Mouse (Mus musculus): Measurements from ENCODE around the gene Ano4. TPM values are rescaled to one million over a fixed set of nuclear protein-coding genes. Genes with fewer than 3 reads are reported as not detected.
A peak's percentile ranks its signal among the peaks of the same experiment; 100 is the strongest.

Gene Ano4
- polyA plus RNA-seq, 1 experiment from 2014 or later, result 0.96 TPM

- H3K9me3 ChIP-seq (ENCODE audit: control insufficient read depth, low read length), result no peaks in the 10 kb centered on the region
- H3K27me3 ChIP-seq (ENCODE audit: control insufficient read depth, insufficient read depth, low read length), result no peaks in the 10 kb centered on the region
- DNase-seq (ENCODE audit: low spot score) (no peak), ATAC-seq (ENCODE audit: insufficient number of reproducible peaks, low FRiP score, low TSS enrichment, low read depth) (no peak)
- H3K4me2 ChIP-seq (ENCODE audit: low read depth, severe bottlenecking), result no peak overlapping the region
- H3K27ac ChIP-seq (replicated peaks; ENCODE audit: low read depth, low read length), result no peak overlapping the region
- 66% methylated on average over 6 of the region's 6 CpGs for WGBS
- H3K4me1 ChIP-seq (ENCODE audit: control insufficient read depth, insufficient read depth, low read length), result no peaks in the 10 kb centered on the region
- H3K36me3 ChIP-seq (ENCODE audit: control insufficient read depth, insufficient read depth, low read length), result no peaks in the 10 kb centered on the region
- H3K9ac ChIP-seq (ENCODE audit: low read length), result no peak overlapping the region
- H3K4me3 ChIP-seq (ENCODE audit: low read depth, low read length), result no peak overlapping the region
Observed at GRCm38 (mm10) chr10:88986925-88987324, 357.6 kb downstream of the Ano4 start.

GRCm38 (mm10) chr10:88983444-88983843 lies 361.1 kb downstream of the Ano4 start:
- no peak for ATAC-seq (ENCODE audit: insufficient number of reproducible peaks, low FRiP score, low TSS enrichment, low read depth)
- Histone ChIP-seq H3K27me3 (ENCODE audit: control insufficient read depth, insufficient read depth, low read length) (no peaks in the 10 kb centered on the region), H3K9ac (ENCODE audit: low read length) (no peak overlapping the region), H3K4me2 (ENCODE audit: low read depth, severe bottlenecking) (no peak overlapping the region), H3K4me1 (ENCODE audit: control insufficient read depth, insufficient read depth, low read length) (no peaks in the 10 kb centered on the region), H3K36me3 (ENCODE audit: control insufficient read depth, insufficient read depth, low read length) (no peaks in the 10 kb centered on the region), H3K27ac (replicated peaks; ENCODE audit: low read depth, low read length) (no peak overlapping the region), H3K9me3 (ENCODE audit: control insufficient read depth, low read length) (no peaks in the 10 kb centered on the region), H3K4me3 (ENCODE audit: low read depth, low read length) (no peak overlapping the region)
- DNase-seq (ENCODE audit: low spot score), result peak; percentile 42
- 30% methylated on average over 8 of the region's 8 CpGs for WGBS

GRCm38 (mm10) chr10:88979451-88979850 lies 365.1 kb downstream of the Ano4 start:
- Histone ChIP-seq H3K9ac (ENCODE audit: low read length) (no peak overlapping the region), H3K36me3 (ENCODE audit: control insufficient read depth, insufficient read depth, low read length) (no peaks in the 10 kb centered on the region), H3K4me3 (ENCODE audit: low read depth, low read length) (no peak overlapping the region), H3K27me3 (ENCODE audit: control insufficient read depth, insufficient read depth, low read length) (no peaks in the 10 kb centered on the region), H3K27ac (replicated peaks; ENCODE audit: low read depth, low read length) (no peak overlapping the region), H3K9me3 (ENCODE audit: control insufficient read depth, low read length) (no peaks in the 10 kb centered on the region), H3K4me1 (ENCODE audit: control insufficient read depth, insufficient read depth, low read length) (no peaks in the 10 kb centered on the region), H3K4me2 (ENCODE audit: low read depth, severe bottlenecking) (no peak overlapping the region)
- 87% methylated on average over 4 of the region's 4 CpGs for WGBS
- DNase-seq (ENCODE audit: low spot score), result no peak
- no peak for ATAC-seq (ENCODE audit: insufficient number of reproducible peaks, low FRiP score, low TSS enrichment, low read depth)

- DNase-seq (ENCODE audit: low spot score), result no peak
- Histone ChIP-seq H3K36me3 (ENCODE audit: control insufficient read depth, insufficient read depth, low read length) (no peaks in the 10 kb centered on the region), H3K4me3 (ENCODE audit: low read depth, low read length) (no peak overlapping the region), H3K4me2 (ENCODE audit: low read depth, severe bottlenecking) (no peak overlapping the region), H3K27ac (replicated peaks; ENCODE audit: low read depth, low read length) (no peak overlapping the region), H3K9ac (ENCODE audit: low read length) (no peak overlapping the region), H3K27me3 (ENCODE audit: control insufficient read depth, insufficient read depth, low read length) (no peaks in the 10 kb centered on the region), H3K9me3 (ENCODE audit: control insufficient read depth, low read length) (no peaks in the 10 kb centered on the region), H3K4me1 (ENCODE audit: control insufficient read depth, insufficient read depth, low read length) (no peaks in the 10 kb centered on the region)
- ATAC-seq (ENCODE audit: insufficient number of reproducible peaks, low FRiP score, low TSS enrichment, low read depth), result no peak
- WGBS, result 86% methylated on average over 6 of the region's 6 CpGs
Observed at GRCm38 (mm10) chr10:88978932-88979331, 365.6 kb downstream of the Ano4 start.

GRCm38 (mm10) chr10:88970951-88971725 lies 373.4 kb downstream of the Ano4 start:
- Histone ChIP-seq H3K36me3 (ENCODE audit: control insufficient read depth, insufficient read depth, low read length) (no peaks in the 10 kb centered on the region), H3K4me2 (ENCODE audit: low read depth, severe bottlenecking) (no peak overlapping the region; the same call in 1 of the 2 replicates), H3K9ac (ENCODE audit: low read length) (no peak overlapping the region), H3K4me3 (ENCODE audit: low read depth, low read length) (no peak overlapping the region), H3K27ac (replicated peaks; ENCODE audit: low read depth, low read length) (no peak overlapping the region), H3K9me3 (ENCODE audit: control insufficient read depth, low read length) (no peaks in the 10 kb centered on the region), H3K4me1 (ENCODE audit: control insufficient read depth, insufficient read depth, low read length) (no peaks in the 10 kb centered on the region), H3K27me3 (ENCODE audit: control insufficient read depth, insufficient read depth, low read length) (no peaks in the 10 kb centered on the region)
- ATAC-seq (ENCODE audit: insufficient number of reproducible peaks, low FRiP score, low TSS enrichment, low read depth) (no peak), DNase-seq (ENCODE audit: low spot score) (no peak)
- WGBS, result 84% methylated on average over 7 of the region's 7 CpGs

GRCm38 (mm10) chr10:88968586-88968985 lies 376.0 kb downstream of the Ano4 start:
- no peak overlapping the region for H3K27ac ChIP-seq (replicated peaks; ENCODE audit: low read depth, low read length)
- H3K4me3 ChIP-seq (ENCODE audit: low read depth, low read length), result no peak overlapping the region
- ATAC-seq (ENCODE audit: insufficient number of reproducible peaks, low FRiP score, low TSS enrichment, low read depth), result no peak
- no peaks in the 10 kb centered on the region for H3K9me3 ChIP-seq (ENCODE audit: control insufficient read depth, low read length)
- WGBS, result 93% methylated on average over 5 of the region's 5 CpGs
- H3K36me3 ChIP-seq (ENCODE audit: control insufficient read depth, insufficient read depth, low read length), result no peaks in the 10 kb centered on the region
- no peak for DNase-seq (ENCODE audit: low spot score)
- no peak overlapping the region for H3K4me2 ChIP-seq (ENCODE audit: low read depth, severe bottlenecking)
- no peaks in the 10 kb centered on the region for H3K27me3 ChIP-seq (ENCODE audit: control insufficient read depth, insufficient read depth, low read length)
- no peak overlapping the region for H3K9ac ChIP-seq (ENCODE audit: low read length)
- H3K4me1 ChIP-seq (ENCODE audit: control insufficient read depth, insufficient read depth, low read length), result no peaks in the 10 kb centered on the region

GRCm38 (mm10) chr10:88960791-88961190 lies 383.8 kb downstream of the Ano4 start:
- no peaks in the 10 kb centered on the region for H3K27me3 ChIP-seq (ENCODE audit: control insufficient read depth, insufficient read depth, low read length)
- no peak overlapping the region for H3K27ac ChIP-seq (replicated peaks; ENCODE audit: low read depth, low read length)
- H3K4me3 ChIP-seq (ENCODE audit: low read depth, low read length), result no peak overlapping the region
- ATAC-seq (ENCODE audit: insufficient number of reproducible peaks, low FRiP score, low TSS enrichment, low read depth) (no peak), DNase-seq (ENCODE audit: low spot score) (no peak)
- no peaks in the 10 kb centered on the region for H3K36me3 ChIP-seq (ENCODE audit: control insufficient read depth, insufficient read depth, low read length)
- H3K4me1 ChIP-seq (ENCODE audit: control insufficient read depth, insufficient read depth, low read length), result no peaks in the 10 kb centered on the region
- H3K4me2 ChIP-seq (ENCODE audit: low read depth, severe bottlenecking), result no peak overlapping the region
- no peaks in the 10 kb centered on the region for H3K9me3 ChIP-seq (ENCODE audit: control insufficient read depth, low read length)
- 84% methylated on average over 5 of the region's 5 CpGs for WGBS
- no peak overlapping the region for H3K9ac ChIP-seq (ENCODE audit: low read length)

- no peak overlapping the region for H3K27ac ChIP-seq (replicated peaks; ENCODE audit: low read depth, low read length)
- H3K9ac ChIP-seq (ENCODE audit: low read length), result no peak overlapping the region
- H3K27me3 ChIP-seq (ENCODE audit: control insufficient read depth, insufficient read depth, low read length), result no peaks in the 10 kb centered on the region
- H3K9me3 ChIP-seq (ENCODE audit: control insufficient read depth, low read length), result no peaks in the 10 kb centered on the region
- H3K4me1 ChIP-seq (ENCODE audit: control insufficient read depth, insufficient read depth, low read length), result no peaks in the 10 kb centered on the region
- H3K4me3 ChIP-seq (ENCODE audit: low read depth, low read length), result no peak overlapping the region
- no peak for DNase-seq (ENCODE audit: low spot score)
- WGBS, result 81% methylated on average over 4 of the region's 4 CpGs
- no peak overlapping the region for H3K4me2 ChIP-seq (ENCODE audit: low read depth, severe bottlenecking)
- no peaks in the 10 kb centered on the region for H3K36me3 ChIP-seq (ENCODE audit: control insufficient read depth, insufficient read depth, low read length)
- ATAC-seq (ENCODE audit: insufficient number of reproducible peaks, low FRiP score, low TSS enrichment, low read depth), result no peak
Observed at GRCm38 (mm10) chr10:88950297-88950653, 394.3 kb downstream of the Ano4 start.
